Mouse (Mus musculus): ENCODE data around the gene Atp8b5.

DNA sequence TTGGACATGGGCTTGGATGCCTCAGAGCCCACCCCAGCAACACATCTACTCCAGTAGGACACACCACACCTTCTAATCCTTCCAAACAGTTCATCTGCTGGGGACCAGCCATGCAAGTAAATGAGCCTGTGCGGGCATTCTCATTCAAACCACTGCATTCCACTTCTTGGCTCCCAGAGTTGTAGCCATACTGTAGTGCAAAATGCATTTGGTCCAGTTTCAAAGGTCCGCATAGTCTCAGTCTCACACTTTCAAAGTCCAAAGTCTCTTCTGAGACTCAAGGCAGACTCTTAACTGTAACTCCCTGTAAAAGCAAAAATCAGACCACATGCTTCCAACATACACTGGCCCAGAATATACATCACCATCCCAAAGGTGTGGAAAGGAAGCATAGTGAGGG lies 78.0 kb downstream of the Atp8b5 start:
- TF ChIP-seq TAL1 (IDR thresholded peaks at IDR 0.05; ENCODE audit: low read length) (no peak), GATA1 (IDR thresholded peaks at IDR 0.05; ENCODE audit: low read length) (no peak)

All from erythroblast, embryonic 14.5 days (primary cell).